Mouse (Mus musculus): ENCODE measurements around the gene Coil.
"Not testable (repeated sequence)": the region's sequence is repeated elsewhere in the genome, so short reads cannot be mapped to it uniquely, and the experiment has no call there.

Coil gene

DNA sequence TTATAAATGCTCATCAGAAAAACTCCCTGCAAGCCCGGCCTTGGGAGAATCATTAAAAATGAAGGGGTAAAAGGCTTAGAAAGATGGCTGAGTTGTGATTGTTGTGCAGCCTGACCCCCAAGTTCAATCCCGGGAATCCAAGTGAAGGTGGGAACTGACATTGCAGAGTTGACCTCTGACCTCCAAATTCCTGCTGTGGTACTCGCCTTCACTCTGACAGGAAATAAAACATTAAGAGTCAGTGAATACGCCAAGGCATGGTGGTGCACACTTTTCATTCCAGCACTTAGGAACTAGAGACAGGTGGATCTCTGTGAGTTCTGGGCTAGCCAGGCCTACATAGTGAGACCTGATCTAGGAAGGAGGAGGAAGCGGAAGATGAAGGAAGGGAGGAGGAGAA, 35.4 kb downstream of the Coil start:
- no peak for DNase-seq (ENCODE audit: low read depth, low spot score)

DNA sequence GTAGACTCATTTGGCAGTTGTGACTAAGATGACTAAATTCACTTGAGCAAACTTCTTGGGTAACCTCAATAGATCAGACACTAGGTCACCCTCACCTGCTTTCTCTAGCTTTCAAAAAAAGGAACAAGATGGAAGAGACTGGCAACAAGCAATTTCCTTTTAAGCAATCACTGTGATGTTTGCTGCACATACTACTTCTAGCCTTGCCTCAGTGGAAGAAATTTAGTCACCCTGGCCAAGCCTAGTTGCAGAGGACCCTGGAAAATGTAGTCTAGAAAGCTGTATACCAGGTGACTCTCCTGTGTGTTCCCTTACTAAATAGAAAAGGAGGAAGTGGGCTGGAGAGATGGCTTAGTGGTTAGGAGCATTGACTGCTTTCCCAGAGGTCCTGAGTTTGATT, 36.4 kb downstream of the Coil start:
- no peak for DNase-seq (ENCODE audit: low read depth, low spot score)

DNA sequence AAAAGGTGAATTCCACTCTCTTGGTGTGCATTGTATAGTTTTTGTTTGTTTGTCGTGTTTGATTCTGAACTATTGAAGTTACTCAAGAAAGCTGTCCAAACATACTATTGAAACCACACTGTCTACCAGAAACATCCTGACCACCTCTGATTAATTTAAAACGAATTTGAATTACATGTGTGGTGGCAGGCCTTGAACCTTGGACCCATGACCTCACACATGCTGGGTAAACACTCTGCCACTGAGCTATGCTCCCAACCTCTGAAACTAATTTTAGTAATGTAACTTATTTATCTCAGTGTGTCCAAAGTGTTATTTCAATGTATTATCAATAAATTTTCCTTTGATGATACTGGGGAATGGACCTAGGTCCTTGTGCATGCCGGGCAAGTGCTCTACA, 37.5 kb downstream of the Coil start:
- DNase-seq (ENCODE audit: low read depth, low spot score), result no peak

DNA sequence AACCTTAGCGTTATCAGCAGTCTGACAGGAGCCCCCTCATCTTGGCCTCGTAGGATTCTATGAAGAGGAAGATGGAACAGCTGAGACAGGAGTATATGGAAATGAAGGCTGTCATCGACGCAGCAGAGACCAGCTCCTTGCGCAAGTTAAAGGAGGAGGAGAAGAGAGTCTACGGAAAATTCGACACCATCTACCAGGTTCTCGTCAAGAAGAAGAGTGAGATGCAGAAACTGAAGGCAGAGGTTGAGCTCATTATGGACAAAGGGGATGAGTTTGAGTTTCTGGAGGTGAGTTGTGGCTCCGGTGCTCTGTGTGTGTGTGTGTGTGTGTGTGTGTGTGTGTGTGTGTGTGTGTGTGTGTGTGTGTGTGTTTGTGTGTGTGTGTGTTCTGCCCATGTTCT, 39.0 kb downstream of the Coil start:
- no peak for DNase-seq (ENCODE audit: low read depth, low spot score)

DNA sequence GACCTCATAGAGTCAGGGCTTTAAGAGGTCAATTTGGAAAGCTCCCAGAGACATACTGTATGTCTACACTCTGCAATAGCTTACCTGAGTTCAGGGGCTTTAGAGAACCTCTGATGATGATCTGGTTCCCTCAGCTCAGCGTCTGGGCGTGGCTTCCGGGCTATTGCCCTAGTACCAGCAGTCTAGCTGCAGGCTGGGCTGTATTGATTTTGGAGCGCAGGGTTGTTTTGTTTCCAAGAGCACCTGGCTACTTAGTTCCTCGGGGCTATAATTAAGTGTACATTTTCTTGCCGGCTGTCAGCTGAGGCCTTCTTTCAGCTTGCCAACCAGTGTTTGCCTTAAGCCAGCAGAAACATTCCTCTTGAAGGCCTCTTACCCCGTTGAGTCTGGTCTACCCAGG, 39.4 kb downstream of the Coil start:
- no peak for DNase-seq (ENCODE audit: low read depth, low spot score)

DNA sequence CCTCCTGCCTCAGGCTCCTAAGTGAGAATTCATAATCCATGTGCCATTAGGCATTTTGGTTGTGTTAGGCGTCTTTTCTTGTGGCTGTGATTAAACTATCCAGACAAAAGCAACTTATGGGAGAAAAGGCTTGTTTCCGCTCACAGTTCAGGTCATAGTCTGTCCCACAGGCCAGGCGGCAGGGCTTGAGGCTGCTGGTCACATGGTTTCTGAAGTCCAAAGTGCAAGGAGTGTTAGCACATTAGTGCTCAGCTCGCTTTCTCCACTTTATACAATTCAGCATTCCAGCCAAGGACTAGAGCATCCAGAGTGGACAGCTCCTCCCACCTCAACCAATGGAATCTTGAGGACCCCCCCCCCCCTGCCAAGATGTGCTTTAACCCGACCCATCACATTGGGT, 42.2 kb downstream of the Coil start:
- no peak for DNase-seq (ENCODE audit: low read depth, low spot score)

DNA sequence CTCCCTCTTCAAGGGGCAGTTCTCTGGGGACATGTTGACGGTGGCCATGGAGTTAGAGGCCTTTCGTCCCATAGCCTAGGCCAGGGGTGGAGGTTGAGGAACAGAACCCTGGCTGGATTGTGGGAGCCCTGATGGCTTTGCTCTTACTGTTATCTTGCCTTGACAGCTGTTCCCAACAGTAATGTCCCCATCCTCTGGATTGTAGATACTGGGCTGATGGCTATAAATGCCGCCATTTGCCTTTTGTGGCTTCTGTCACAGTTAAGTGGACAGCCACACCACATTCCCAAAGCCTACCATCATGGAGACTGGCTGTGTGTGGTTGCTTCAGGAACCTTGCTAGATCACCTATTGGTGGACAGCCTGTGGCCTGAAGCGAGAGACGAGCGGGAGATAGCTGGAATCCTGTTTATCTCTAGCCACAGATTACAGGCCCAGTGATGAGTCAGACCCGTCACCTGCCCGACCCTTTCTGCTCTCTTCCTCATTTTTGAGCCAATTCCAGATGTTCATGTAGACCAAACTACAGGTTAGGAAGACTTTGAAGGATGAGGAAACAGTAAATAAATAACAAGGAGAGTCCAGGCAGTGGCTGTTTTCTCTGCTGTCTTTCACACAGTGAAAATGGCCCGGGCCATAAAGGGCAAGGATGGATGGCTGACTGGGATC, 47.6 kb downstream of the Coil start:
- no peak for DNase-seq (ENCODE audit: low read depth, low spot score)

DNA sequence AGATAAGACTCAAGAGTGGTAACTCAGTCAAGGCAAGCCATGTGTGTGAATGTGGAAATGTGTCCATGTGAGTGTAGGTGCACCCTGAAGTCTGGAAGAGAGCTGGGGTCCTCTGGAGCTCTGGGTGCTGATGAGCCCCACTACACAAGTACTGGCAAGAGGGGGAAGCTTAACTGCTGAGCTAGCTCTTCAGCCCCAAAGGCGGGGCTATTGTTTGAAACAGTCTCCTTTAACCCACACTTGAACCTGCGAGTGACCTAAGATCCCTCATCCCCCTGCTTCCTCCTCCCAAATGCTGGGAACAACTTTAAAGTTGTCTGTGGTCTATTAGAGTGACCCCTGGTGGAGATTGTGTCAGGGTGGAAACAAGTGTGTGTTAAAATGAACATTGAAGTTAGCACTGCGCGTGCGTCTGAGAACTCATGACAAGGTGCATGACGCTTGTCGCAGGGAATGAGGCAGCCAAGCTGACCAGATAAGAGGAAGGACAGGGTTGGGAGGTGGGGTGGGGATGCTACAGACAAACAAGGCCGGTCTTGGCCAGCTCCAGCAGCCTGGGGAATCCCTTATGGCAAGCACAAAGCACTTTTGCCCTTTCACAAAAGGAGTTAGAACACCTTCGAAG, 50.7 kb downstream of the Coil start:
- no peak for DNase-seq (ENCODE audit: low read depth, low spot score)

DNA sequence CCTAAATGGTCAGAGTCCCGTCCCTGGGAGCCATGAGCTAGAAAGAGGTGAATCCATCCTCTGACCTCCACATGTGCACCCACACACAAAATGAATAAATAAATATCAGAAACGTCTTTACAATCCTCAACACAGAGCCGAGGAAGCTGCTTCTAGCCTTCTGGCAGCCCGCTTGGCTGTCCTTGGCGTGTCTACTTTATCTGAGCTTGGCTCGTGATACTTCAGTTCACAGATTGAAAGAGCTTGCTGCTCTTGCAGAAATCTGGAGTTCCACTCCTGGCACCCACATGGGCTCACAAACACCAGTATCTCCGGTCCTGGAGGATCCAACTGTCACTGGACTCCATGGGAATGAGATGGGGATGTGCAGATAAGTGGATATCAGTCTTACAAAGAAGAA, 51.6 kb downstream of the Coil start:
- DNase-seq (ENCODE audit: low read depth, low spot score), result no peak

DNA sequence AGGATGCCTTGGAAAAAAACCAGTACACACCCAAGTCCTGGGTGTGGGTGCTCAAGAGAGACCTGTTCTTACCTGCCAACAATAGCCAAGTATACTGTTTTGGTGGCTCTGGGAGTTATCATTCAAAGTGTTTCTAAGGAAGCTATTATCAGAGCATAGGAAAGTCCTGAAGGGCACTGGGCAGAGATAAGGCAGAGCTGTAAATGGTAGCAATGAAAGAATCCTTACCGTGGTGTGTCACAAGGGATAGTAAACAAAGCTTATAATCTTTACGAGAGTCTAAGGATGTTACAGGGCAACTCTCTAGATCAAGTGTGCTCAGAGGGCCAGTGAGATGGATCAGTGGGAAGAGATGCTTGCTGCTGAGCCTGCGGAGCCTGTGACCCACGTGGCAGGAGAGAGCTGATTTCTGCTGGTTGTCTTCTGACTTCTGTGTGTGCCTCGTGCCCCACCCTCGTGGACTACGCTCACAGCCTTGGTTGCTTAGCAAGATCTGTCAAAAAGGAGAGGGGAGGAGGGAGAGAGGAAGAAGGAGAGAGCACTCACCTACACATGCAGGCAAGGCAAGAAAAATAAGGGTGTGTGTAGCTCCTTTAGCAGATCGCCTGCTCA, 52.2 kb downstream of the Coil start:
- DNase-seq (ENCODE audit: low read depth, low spot score), result no peak

DNA sequence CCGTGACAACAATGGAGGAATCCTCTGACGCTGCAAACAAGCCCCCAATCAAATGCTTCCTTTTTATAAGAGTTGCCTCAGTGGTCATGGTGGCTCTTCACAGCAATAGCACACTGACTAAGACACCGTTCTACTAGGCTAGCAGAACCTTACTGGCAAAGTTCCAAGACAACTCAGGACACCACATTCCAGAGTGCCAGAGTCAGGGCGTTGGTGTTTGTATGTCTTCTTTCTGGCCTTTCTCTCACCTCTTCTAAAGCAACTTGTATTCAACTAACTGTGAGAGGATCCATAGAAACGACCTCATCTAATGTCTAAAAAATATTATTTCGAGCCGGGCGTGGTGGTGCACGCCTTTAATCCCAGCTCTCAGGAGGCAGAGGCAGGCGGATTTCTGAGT, 53.4 kb downstream of the Coil start:
- DNase-seq (ENCODE audit: low read depth, low spot score), result no peak

DNA sequence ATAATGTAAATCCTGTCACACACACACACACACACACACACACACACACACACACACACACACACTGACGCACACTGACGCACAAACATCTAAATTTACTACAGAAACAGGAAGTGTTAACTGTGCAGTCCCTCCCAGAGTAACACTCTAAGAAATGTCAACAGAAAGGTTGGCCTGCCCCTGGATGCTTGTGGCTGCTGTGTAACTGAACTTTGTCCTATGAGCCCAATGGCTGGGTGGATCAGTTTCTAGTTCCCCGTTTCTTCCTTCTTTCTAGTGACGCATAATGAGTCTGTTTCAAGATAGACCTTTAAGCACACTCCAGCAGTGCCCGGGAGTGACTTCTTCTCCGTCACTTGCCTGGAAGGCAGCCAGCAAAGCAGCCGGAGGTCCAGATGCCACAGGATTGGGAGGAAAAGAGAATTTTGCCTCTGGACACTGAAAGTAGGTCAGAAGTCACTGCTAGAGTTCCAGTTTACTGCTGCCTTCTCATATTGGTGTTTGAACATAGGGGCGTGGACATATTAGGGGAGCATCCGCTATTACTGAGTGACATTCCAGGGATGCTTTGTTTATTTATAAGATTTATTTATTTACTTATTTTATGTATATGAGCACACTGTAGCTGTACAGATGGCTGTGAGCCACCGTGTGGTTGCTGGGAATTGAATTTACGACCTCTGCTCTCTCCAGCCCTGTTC, 54.3 kb downstream of the Coil start:
- peak; percentile 69 for DNase-seq (ENCODE audit: low read depth, low spot score)

DNA sequence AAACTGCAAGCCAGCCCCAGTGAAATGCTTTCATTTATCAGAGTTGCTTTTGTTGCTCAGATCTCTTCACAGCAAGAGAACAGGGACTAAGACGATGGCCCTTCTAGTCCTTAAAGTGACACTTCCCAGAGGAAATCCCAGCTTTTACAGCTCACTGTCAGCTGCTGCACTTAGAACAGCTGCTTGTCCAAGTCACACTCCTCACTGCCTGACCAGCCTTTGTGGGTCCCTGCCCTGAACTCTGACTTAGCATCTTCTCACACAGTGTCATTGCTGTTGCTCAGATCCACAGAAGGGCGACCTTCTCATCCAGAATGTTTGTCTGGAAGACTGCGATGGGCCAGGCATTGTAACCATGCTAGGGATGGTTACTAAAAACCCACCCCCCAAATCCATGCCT, 55.6 kb downstream of the Coil start:
- no peak for DNase-seq (ENCODE audit: low read depth, low spot score)

DNA sequence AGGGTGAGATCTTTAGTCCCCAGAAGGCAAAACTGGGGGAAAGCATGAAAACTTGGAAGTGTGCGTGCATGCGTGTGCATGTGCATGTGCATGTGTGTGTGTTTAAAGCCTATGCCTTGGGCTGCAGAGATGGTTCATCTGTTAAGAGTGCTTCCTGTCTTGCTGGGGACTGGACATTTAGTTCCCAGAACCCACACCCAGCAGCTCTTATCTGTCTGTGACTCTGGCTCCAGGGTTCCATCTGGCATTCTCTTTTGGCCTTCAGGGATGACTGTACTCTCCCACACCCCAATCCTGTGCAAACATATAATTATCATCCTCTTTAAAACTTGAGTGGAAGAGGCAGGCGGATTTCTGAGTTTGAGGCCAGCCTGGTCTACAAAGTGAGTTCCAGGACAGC, 56.1 kb downstream of the Coil start:
- DNase-seq (ENCODE audit: low read depth, low spot score), result no peak

DNA sequence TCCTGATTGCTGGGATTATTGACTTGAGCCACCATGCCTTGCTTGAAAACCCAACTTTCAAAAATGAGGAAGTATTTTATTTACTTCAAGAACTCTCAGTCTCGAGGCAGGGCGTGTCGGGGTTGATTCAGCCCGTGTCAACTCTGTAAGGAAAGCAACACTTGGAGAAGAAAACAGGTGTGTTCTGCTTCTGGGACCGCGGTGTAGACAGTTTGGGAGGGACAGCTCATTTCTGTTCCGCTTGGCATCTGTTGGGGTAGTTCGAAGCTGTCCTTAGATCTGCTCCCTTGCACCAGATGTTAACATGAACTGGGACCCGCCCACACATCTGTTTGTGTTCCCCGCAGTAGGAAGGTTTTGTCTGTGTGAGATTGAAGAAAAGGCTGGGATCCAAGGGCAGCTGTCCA, 57.9 kb downstream of the Coil start:
- no peak for DNase-seq (ENCODE audit: low read depth, low spot score)

DNA sequence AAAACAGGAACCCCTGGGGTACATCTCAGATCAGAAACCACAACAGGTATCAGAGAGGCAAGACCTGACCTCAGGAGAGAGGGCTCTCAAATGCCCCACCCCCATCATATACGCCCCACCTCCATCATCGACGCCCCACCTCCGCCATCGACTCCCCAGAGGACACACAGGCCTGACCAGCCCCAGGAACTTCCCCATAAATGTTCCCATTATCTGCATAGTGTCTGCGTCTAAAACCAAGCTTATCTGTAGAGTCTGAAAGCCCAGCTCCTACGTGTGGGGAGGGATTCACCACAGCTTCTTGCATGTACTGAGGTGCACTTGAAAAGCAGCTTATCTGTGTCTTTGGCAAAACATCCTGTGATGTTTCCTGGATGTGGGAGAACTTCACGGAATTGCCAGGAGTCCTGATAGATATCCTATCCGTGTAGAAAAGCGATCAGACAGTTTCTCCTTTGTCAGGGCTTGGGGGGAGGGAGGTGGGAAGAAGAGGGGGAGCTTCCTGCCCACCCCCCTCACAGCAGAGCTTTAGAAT, 58.9 kb downstream of the Coil start:
- peak; percentile 10 for DNase-seq (ENCODE audit: low read depth, low spot score)

DNA sequence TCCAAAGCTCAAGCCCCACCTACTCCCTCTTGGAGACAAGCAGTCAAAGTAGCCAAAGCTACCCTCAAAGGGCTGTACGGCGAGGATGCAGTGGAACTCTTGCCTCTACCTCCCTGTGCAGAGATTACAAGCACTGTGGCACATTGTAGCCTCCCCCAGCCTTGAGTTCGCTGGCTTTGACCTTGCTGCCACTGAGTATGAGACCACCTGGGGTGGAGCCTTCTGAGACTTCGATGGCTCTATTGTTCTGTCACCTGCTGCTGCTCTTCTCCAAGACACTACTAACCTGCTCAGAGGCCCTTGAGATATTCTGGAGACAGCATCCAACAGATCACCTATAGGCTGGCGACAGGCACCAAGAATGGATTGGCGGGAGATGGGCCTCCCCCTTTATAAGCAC, 60.5 kb downstream of the Coil start:
- DNase-seq (ENCODE audit: low read depth, low spot score), result no peak

DNA sequence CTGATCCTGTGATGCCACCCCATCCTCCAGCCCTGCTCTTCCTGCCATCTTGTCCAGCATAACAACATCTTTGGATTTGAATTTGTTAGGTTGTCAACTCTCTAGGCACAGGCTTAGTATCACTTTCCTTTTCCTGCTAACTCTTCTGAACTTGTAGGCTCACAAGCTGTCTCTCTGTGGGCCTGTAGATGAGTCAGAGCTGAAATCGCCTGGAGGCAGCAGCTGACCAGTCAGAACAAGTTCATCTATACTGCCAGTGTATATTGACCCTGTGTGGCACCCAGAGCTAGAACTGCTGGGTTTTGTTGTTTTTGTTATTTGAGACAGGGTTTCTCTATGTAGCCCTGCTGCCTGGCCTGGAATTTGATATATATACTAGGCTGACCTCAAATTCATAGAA, 61.1 kb downstream of the Coil start:
- DNase-seq (ENCODE audit: low read depth, low spot score), result no peak

DNA sequence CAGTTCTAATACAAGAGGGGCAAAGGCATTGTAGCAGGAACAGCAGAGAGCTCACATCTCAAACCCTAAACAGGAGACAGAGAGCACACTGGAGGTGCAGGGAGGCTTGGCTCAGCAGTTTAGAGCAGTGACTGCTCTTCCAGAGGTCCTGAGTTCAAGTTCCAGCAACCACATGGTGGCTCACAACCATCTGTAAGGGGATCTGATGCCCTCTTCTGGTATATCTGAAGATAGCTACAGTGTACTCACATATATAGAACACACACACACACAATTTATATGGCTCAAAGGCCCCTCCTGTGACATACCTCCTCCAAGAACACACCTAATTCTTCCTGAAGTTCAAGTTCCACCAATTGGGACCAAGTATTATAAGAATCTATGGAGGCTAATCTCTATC, 64.5 kb downstream of the Coil start:
- DNase-seq (ENCODE audit: low read depth, low spot score), result no peak

DNA sequence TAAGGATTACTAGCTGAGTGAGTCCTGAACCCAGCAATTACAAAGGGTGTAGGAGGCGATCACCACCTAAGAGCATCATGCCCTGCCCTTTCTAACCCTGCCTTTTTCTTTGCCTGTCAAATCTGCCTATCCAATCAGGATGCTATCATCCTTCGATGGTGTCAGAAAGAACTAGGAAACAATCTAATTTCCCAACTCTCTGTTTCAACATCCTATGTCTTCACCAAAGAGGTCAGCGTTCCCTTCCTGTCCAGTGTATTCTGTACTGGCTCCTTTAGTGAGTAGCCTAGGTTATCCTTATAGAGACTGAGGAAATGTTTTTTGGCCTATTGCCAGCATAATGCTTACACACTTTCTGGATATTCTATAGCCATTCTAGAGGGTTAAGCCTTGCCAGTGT, 65.5 kb downstream of the Coil start:
- no peak for DNase-seq (ENCODE audit: low read depth, low spot score)

DNA sequence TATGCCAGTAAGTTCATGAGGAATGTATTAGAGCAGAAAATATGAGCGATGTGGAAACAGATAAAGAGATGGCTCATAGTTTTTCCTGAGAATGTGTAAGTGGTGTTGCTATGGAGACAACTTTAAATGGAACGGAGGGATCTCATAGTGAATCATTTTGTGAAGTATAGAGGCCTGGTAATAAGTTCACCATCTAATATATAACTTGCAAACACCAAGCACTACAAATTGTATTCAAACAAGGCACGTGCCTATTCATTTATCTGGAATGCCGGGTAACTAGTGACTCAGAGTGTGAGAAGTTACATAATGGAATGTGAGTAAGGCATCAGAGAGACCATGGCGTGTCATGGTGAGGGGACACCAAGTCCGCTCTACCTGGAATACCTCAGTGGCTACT, 68.4 kb downstream of the Coil start:
- no peak for DNase-seq (ENCODE audit: low read depth, low spot score)

DNA sequence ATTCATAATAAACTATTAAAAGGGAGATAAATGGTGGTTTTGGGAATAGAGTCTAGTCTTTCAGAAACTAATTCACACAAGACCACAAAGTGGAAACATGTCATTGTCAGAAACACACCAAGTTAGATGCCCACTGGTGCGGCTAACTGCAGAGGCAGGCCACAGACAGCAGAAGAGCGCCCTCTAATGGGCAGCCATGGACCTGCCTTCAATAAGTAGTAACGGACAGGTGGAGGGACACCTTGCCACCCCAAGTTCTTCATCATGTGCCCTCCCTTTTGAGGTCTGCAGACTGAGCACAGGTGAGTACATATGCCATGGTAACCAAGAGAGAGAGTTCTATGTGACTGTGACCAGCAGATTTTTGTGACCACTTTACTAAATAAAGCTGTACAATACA, 69.3 kb downstream of the Coil start:
- DNase-seq (ENCODE audit: low read depth, low spot score), result peak; percentile 38

DNA sequence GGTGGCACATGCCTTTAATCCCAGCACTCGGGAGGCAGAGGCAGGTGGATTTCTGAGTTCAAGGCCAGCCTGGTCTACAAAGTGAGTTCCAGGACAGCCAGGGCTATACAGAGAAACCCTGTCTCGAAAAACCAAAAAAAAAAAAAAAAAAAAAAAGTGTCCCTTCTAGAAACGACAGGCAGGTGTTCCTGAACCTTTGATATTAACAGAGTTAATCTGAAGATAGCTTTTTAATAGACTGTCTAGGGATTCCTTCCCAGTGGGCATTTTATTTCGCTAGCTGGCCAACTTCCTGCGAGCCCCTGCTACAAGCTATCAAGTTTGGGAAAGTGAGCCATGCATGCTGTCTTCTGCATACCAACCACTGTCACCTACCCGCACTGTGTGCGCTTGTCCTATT, 71.0 kb downstream of the Coil start:
- not testable (repeated sequence) for DNase-seq (ENCODE audit: low read depth, low spot score)
